Mouse (Mus musculus) cerebellum, postnatal 4 days (tissue): ENCODE data around the gene Cfap161.
A peak's percentile ranks its signal among the peaks of the same experiment; 100 is the strongest.

Experiments
- DNase-seq, 2 experiments: peaks; one replicate each; pipeline ENCODE4 v3.0.0; 2022; ENCODE audit warnings: low spot score in 2 of 2, mixed read lengths in 1 of 2

Gene Cfap161

GRCm38 (mm10) chr7:83739680-83740310 is 54.9 kb downstream of the Cfap161 start:
- no peak for DNase-seq

- DNase-seq: no peak
These were observed 55.8 kb downstream of the Cfap161 start for GRCm38 (mm10) chr7:83738623-83739462.

GRCm38 (mm10) chr7:83737914-83738490 is 56.7 kb downstream of the Cfap161 start:
- no peak for DNase-seq

DNA sequence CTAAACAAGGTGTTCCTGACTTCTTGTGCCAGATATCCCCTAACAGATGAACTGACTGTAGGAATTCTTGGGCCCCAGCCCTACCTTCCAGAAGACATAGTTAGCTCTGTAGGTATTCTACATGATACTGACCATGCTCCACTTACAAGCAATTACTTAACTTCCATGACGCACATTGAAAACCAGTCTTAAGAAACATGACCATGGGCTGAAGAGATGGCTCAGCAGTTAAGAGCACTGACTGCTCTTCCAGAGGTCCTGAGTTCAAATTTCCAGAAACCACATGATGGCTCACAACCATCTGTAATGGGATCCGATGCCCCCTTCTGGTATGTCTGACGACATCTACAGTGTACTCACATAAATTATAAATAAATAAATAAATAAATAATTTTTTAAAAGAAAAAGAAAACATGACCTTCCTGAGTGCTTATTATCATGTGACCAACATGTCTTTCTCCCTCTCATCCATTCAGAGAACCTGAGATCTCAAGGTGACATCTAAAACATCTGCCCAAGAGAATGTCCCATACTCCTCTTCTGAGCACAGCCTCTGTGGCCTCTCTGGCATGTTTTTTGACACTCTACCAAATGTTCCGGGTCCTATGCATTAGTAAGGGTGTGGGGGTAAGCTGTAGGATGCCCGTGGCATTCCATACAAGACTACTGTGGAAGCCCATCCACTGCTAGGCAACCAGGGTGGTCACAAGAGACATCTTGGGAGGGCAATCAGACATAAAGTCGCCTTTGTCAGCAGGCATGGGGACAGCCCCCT is 58.2 kb downstream of the Cfap161 start:
- no peak for DNase-seq

DNA sequence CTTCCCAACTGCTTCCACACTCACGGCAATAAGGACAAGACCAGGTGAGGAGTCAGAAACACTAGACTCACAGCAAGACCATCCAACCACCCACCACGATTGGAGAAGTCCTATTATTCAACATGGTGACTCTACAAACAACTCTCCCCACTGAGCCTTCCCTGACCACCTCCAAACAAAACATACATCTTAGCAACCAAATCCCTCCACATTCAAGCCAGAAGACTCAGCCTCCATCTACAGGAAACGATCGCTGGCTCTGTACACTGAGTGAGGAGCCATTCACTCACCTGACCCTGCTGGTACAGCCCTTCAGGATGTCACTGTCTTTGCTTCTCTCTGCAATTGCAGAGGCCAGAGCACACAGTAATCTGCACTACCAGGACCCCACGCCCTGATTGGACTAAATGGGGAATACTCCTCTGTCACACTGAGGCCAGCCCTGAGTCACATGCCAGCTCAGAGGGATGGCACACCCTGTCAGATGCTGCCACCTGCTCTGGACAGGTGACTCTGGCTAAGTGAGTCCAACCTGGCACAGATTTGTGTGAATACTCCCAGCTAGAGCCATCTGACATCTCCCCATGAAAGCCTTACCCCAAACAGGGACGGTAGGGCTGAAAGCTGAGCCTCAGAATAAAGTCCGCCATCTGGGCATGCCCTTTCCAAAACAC is 59.4 kb downstream of the Cfap161 start:
- no peak for DNase-seq

GRCm38 (mm10) chr7:83734671-83735082 is 60.0 kb downstream of the Cfap161 start:
- no peak for DNase-seq

DNA sequence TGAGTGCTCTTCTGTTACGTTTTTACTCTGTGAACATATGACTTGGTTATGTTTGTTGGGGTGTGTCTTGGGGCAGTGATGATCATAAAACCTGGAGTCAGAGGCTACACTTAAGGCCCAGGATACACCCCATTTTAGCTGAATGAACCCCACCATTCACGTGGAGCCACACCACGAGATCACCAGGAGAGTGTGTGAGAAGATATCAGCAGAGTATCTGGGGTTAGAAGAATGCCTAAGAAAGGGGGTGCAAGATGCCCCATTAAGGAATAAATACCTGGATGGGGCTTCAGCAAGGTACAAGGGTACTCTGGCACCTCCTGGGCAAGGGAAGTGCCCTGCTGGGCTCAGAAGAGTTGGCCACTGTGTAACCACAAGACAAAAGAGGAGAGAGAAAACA is 60.4 kb downstream of the Cfap161 start:
- DNase-seq: no peak

GRCm38 (mm10) chr7:83732781-83733180 is 61.9 kb downstream of the Cfap161 start:
- no peak for DNase-seq

GRCm38 (mm10) chr7:83731961-83732666 is 62.6 kb downstream of the Cfap161 start:
- DNase-seq: peak in 1 of 2 experiments; percentile 28

GRCm38 (mm10) chr7:83731297-83731696 is 63.4 kb downstream of the Cfap161 start:
- no peak for DNase-seq

DNA sequence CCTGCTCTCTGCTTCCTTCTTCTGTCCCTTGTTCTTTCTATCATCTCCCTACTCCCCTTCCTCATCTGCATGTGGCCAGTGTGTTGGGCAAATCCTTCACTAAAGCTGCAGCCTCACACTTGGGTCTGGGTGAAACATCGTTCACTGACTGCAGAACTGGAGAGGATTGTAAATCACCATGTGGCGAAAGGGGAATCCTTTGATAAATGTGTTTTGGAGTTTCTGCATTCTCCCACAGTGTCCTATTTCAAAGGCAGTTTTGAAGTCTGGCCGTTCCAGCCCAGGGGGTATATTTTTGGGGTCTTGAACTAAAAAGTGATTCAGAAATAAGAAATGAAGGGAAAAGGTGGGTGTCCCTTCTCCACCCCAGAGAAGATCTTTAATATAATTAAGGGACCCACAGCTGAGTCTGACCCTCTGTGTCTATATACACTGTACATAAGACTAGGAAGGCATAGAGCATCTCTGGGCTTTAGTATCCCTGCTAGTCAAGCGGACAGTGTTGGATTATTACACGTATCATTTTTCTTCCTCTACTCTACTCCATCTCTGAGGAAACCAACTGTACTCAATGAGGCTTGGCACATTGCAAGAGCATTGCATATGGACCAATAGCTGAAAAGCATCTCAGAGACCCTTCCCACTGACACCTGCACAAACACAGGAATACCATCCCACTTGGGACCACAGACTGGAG is 67.6 kb downstream of the Cfap161 start:
- no peak for DNase-seq

DNA sequence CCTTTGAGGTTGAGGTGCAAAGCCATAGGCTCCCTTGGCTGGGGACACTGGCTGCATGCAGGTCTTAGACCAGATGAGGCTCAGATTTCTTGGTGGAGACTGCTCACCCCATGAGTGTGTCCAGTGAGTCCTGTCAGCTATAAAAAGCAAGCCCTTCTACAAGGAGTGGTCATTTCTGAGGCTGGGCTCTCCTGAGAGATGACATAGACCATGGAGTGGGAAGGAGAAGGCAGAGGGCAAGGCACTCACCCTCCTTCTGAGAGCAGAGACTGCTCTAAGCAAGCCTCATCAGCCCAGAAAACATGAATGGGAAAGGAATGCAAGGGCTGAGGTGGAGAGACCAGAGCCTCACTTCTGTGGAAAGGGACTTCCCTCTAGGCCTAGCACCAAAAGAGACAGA is 68.9 kb downstream of the Cfap161 start:
- no peak for DNase-seq

DNA sequence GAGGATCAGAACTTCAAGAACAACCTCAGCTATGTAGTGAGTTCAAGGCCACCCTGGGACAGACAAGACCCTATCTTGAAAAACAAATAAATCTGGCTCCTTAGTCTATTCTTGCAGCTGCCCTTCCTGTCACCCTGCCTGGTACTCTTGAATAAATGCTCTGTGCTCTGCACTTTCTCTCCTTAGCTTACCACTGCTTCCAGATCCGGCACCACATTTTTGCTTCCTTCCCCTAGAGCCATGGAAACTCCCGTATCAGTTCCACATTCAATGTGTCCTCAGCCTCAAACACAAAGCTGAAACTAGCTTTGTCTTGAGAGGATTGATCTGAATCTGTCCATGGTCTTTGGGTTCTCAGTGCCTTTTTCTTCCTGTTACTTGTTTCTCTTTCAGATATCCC is 70.1 kb downstream of the Cfap161 start:
- no peak for DNase-seq
